Mouse (Mus musculus): ENCODE measurements around the gene Dtd1.

The Dtd1 gene

DNA sequence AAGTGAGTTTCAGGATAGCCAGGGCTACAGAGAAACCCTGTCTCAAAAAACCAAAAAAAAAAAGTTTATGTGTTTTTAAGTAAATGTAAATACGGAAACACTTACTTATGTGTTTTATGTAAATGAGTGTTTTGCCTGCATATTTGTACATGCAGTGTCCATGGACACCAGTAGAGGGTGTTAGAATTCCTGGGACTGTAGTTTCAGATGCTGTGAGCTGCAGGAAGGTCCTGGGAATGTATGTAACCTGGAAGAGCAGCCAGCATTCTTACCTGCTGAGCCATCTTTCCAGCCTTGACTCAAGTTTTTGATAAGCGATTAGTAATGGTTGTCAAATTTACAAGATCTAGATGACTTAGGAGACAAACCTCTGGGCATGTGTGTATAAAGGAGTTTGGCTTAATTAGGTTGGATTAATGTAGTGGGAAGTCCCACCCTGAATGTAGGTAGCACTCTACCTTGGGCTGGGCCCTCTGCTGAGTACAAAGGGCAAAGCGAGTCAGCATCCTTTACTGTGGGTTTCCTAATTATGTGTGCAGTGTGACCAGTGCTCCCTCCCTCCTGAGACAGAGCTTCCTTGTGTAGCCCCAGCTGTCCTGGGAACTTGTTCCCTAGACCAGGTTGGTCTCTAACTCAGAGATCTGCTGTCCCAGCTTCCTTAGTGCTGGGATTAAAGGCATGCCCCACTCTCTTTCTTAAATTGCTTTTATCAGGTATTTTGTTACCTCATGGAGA lies 101.9 kb downstream of the Dtd1 start:
- no peak for ATAC-seq (ENCODE audit: insufficient number of reproducible peaks, low FRiP score, low TSS enrichment)

DNA sequence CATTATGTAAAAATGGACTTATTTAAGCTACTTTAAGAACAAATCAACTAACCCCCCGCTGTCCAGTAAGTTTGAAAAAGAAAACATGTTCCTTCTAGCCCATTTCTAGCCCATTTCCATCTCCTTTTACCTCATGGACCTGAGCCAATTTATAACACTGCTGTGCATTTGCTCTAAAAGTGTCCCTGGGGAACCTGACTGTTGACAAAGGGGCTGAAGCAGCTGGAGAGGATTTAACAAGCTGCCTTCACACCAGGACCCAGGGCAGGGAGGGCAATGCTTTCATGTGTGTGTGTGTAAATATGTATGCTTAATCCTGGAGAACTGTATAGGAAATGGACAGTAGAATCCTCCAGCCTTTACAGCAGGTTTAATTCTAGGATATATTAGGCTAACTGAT lies 109.6 kb downstream of the Dtd1 start:
- no peak for ATAC-seq (ENCODE audit: insufficient number of reproducible peaks, low FRiP score, low TSS enrichment)

DNA sequence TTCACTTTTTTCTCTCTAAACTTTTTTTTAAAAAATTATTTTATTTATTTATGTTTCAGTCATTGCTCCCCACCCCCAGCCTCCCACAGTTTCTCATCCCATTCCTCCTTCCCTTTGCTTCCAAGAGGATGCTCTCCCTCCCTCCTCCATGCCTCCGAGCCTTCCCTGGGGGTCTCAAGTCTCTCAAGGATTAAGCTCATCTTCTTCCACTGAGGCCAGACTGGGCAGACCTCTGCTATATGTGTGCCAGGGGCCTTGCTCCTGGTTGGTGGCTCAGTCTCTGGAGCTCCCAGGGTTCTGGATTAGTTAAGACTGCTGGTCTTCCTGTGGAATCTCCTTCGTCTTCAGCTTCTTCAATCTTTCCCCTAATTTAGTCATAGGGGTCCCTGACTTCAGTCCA lies 110.0 kb downstream of the Dtd1 start:
- ATAC-seq (ENCODE audit: insufficient number of reproducible peaks, low FRiP score, low TSS enrichment), result no peak

DNA sequence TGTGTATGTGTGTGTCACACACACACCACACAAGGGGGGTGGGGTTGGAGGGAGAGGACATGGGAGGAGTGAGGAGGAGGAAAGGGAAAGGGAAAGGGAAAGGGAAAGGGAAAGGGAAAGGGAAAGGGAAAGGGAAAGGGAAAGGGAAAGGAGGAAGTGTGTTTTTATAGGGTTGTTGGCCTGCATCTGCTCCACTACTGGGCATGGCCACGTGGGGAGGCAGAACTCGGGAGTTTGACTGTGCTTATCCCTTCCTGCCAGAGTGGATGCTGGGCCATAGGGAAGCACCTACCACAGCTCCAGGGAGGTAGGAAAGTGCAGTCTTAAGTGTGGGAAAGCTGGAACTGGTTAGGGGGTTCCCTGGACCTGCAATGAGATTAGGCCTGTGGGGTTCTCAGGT lies 114.9 kb downstream of the Dtd1 start:
- no peak for ATAC-seq (ENCODE audit: insufficient number of reproducible peaks, low FRiP score, low TSS enrichment)

DNA sequence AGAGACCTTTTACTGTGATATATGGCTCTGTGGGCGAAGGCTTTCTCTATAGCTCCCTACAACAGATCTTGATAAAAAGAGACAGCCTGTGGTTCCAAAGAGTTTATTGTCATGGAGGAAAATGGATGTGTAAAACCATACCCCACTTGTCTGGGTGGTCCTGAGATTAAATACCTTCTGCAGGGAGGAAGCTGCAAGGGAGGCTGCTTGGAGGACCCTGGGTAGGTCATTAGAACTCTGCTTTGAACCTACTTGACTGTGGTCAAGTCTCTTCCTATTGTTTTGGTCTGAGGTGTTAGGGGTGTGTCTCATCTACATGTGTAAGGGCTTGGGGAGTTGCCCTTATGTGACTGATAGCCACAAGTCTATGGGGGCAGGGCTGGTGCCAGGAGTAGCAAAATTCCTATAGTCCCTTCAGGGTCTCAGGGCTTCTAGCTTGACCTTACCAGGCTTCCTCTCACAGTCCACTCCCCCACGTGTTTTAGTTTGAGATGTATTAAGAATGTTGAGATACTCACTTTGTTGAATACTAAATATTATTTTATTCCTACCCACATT lies 115.6 kb downstream of the Dtd1 start:
- no peak for ATAC-seq (ENCODE audit: insufficient number of reproducible peaks, low FRiP score, low TSS enrichment)

DNA sequence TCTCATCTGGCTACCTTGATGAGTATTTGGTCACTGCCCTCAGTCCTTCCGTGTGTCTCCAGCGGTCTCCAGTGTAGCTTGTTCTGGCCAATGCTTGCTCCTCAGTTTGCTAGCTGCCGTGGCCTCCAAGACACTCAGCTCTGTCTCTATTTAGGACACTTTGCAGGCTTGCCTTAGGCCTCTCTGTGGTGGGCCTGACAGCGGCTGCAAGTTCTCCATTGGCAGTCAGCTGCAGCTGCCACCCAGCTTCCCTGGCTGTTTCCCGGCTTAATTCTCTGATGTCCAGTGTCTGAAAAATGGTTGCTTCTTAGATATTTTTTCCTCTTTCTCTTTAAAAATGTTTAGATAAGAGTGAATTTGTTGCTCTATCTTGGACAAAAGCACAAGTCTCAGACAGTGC lies 116.6 kb downstream of the Dtd1 start:
- ATAC-seq (ENCODE audit: insufficient number of reproducible peaks, low FRiP score, low TSS enrichment), result no peak

DNA sequence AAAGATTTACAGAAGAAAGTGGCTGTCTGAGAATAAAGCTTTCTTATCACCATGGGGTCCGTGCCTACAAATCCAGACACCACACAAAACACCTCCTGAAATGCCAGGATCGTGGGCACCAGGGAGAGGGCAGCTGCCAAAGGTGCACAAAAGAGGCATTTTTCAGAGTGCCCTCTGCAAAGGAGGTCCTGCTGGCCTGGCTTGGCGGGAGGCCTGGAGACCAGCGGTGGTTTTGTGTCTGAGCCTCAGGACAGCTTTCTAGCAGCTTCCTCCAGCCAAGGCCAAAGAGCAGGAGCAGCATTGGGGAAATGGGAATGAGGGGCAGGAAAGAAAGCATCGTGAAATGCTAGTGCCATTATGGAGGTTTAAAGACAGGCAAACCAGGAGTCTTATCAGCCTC lies 118.6 kb downstream of the Dtd1 start:
- ATAC-seq (ENCODE audit: insufficient number of reproducible peaks, low FRiP score, low TSS enrichment), result no peak

DNA sequence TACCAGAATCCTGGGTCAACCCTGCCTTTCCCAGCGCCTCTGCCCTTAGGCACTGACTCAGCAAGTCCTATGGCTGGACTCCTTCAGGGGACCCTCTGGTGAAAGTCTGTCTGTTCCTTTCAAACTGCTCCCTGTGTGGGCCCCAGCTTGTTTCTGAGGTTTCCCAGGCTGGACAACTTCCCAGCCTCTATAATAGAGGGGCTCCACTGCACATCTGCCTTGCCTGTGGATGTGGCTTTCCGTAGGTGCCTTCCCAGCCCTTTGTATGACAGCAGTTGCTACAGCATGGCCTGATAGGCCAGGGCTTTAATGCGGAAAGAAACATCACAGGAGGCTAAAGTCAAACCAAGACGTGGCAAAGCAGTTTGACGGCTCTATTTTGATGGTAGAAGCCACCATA lies 119.6 kb downstream of the Dtd1 start:
- no peak for ATAC-seq (ENCODE audit: insufficient number of reproducible peaks, low FRiP score, low TSS enrichment)

DNA sequence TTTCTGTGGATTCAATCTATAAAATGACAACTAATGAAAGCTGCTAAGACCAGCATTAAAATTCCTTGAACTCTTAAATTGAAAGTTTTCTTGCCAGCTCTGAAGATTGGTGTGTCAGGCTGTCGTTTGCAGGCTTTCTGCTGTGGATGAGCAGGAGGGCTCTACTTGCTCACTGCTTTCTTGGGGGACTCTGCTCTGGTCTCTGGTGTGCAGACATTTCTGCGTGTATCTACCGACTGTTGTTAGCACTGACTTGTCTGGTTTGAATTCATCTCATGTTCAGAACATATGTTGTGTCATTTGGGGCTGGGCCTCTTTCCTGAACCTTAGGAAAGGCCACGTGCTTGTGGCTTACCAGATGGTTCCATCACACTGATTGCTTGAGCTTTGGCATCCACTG lies 120.0 kb downstream of the Dtd1 start:
- no peak for ATAC-seq (ENCODE audit: insufficient number of reproducible peaks, low FRiP score, low TSS enrichment)

DNA sequence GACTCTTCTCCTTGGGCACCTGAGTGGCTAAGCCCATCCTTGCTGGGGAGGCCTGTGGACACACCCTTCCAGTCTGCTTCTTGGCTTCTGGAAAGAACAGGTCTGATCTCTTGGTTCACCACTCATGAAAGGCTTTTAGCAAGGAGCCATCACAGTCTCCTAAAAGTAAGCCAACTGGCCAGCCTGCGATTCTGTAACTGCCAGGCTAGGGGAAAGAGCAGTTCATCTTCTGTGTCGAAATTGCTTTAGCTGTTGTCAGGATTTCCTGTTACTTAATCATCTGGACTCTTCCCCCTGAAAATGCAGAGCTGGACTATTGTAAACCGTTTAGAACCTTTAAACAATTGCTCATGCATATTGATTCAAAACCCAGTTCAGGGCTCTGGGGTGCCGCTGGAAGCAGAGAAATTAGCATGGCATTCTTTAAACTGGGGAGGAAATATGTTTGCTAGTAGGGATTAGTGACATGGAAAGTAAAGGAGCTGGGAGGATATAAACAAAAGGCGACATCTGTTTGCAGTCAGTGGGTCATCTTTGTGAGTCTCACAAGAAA lies 120.8 kb downstream of the Dtd1 start:
- no peak for ATAC-seq (ENCODE audit: insufficient number of reproducible peaks, low FRiP score, low TSS enrichment)

DNA sequence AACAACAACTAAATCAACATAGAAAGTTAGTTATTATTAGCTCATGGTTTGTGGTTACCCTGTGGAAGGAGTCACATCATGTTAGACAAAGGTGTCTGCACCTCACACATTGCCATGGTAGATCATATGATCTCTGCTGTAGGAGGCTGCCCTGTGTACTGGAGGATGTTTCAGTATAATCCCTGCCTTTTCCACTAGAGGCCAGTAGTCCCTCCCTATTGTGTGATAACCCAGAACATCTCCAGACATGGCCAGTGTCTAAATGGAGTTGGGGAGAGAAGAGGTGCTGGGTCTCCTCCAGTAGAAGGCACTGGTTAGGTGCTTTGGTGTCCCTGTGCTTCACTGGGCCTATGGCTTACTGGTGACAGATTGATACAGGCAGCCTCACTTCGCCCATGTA lies 125.0 kb downstream of the Dtd1 start:
- ATAC-seq (ENCODE audit: insufficient number of reproducible peaks, low FRiP score, low TSS enrichment), result peak; percentile 33; the same call in 1 of the 2 replicates

DNA sequence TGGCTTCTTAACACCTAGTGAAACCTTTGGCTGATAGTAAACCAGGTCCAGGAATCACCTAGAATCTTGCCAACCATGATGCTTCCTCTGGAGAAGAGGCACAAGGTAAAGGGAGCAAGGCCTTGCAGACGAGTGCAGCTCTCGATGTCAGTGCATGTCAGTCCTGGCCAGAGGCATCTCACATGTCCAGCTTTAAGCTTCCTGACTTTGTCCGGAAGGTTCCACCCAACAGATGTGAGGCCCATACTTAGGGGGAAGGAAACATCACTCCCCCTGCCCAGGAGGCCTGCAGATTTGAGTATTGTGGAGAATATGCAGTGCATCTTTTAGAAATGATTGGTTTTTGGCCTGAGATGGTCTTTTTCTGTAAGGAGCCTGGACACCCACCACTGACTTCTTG lies 127.4 kb downstream of the Dtd1 start:
- no peak for ATAC-seq (ENCODE audit: insufficient number of reproducible peaks, low FRiP score, low TSS enrichment)

DNA sequence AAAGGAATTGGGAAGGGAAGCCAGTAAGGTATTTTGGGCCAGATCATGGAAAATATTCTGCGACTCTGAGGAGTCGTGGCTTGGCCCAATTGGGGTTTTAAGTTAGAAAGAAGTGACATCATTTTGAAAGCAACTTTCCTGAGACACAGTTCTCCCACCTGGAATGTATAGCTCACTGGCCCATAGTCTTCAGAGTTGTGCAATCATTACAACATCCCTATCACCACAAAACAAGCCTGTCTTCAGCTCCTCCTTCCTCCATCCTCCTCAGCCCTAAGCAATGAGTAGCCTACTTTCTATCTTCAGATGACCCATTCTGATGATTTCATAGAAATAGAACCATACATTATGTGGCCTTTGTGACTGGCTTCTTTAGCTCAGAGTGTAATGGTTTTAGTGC lies 130.1 kb downstream of the Dtd1 start:
- no peak for ATAC-seq (ENCODE audit: insufficient number of reproducible peaks, low FRiP score, low TSS enrichment)

DNA sequence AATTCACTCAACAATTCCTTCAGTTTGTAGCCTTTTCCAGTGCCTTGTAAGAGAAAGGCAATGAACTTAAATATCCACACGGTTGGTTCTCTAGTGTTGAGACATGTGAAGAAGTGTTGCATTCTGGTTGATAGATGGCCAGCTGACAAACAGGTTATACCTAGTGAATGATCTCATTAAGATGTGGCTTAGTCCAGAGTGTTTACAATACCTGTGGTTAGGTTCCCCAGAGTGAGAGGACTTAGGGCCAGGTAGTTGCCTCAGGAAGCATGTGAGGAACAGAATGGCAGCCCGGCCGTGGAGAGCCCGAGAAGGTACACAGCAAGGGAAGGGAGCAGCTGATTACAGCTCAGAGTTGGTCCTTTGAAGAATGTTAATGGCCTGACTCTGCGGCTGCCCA lies 138.5 kb downstream of the Dtd1 start:
- ATAC-seq (ENCODE audit: insufficient number of reproducible peaks, low FRiP score, low TSS enrichment), result no peak

DNA sequence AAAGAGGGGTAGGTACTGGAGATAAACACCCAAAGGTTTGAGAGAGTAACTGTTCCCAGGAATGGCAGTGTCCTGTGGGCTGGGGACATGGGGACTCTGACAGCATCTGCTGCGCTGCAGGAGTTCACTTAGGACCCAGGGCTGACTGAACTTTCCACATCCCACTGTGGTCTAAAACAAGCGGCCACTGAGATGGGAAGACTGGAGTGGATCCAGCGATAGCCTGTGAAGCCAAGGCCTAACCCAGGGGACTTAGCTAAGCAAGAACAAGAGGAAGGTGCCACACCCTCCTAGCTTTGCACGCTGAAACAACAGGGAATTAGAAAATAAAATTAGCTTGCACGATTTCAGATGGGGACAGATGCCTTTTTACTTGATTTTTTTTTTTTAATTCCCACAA lies 138.9 kb downstream of the Dtd1 start:
- ATAC-seq (ENCODE audit: insufficient number of reproducible peaks, low FRiP score, low TSS enrichment), result no peak

DNA sequence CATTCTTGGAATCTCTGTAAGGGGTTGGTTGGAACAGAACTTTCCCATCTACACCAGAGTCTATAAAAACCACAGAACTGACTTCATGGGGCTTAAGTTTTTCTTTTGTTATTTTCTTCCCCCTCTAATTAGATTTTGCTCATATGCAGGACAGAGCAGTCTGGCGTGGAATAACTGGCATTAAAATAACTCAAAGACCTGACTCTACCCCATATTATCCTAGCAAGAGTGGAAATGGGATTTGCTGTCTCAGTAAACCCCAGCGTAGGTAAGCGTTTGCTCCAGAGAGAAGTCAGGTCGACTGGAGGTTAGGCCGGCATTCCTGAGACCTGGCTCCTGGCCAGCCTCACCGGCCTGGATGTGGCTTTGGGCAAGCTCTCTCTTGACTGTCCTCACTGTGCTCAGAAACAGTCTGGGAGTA lies 140.9 kb downstream of the Dtd1 start:
- ATAC-seq (ENCODE audit: insufficient number of reproducible peaks, low FRiP score, low TSS enrichment), result no peak; the same call in 1 of the 2 replicates

DNA sequence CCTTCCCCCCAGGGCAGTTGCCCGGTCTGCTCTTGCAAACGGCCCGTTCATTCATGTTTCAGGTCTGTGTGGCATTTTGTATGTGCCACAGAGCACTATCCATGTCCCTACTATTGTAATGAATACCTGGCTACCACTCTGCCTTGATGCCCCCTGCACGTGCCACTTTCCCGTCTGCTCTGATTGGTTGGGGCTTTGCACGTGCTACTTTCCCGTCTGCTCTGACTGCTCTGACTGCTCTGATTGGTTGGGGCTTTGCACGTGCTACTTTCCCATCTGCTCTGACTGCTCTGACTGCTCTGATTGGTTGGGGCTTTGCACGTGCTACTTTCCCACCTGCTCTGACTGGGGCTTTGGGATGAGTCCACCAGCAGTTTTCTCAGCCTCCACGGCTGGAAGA lies 142.3 kb downstream of the Dtd1 start:
- no peak for ATAC-seq (ENCODE audit: insufficient number of reproducible peaks, low FRiP score, low TSS enrichment)

DNA sequence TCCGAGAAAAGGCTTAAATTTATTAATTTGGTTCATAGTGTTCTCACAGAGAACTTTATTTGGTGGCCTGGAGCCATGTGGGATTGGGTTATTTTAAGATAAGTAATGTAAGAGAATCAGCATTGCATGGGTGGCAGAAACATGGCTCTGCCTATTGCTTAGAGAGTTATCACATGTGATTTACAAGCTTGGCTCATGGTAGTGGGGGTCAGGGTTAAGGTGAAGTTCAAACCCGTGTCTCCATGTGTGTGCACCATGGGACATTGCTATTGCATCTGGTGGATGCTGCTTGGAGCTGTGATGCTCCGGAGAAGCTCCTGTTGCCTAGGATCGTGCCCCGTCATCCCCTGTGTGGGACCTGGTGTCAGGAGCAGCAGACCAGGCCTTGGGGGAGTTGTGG lies 143.6 kb downstream of the Dtd1 start:
- ATAC-seq (ENCODE audit: insufficient number of reproducible peaks, low FRiP score, low TSS enrichment), result no peak

DNA sequence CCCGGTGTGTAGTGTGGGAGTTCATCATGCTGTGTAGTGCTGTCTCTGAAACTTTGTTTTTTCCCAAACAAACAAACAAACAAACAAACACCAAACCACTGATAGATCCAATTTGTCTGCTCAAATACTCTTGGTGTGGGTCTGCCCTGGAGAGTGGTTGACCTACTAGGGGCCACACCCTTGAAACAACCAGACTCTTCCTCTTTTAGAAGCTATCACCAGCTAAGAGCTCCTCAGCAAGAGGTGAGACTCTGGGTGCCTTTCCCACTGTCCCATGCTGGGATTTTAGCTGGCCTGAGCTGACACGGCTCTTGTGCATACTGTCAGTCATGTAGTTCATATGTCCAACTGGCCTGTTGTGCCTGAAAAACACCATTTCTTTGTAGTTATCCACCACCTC lies 145.6 kb downstream of the Dtd1 start:
- ATAC-seq (ENCODE audit: insufficient number of reproducible peaks, low FRiP score, low TSS enrichment), result no peak

DNA sequence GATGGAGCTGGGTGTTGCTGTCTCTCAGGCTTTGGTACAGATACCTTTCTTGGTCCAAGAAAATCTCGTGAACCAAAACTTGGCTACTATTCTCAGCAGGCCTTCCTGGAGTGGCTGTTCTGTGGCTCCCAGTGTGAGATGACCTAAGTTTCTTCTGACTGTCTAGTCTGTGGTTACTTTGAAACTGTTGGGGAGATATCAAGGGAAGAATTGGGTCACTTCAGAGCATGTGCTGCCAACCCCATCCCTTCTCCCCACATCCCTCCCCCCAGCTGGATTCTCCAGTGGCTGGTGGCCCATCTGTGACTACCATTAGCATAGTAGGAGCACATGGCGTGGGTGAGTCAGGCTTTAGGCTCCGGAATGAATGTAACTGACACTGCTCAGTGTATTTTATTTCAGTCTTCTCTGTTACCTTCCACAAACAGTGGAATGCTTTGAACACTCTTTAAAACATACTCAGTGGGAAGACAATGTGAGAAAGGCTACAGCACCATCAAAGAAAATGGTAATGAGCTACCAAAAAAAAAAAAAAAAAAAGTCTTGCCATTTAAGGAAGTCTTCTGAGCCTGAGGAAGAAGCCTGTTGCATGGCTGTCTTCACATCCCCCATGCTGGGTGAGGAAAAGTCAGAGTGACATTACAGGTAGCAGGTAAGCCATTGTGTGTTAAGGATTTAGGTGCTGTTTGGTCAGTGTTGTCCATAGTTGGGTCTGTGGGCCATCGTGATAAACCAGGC lies 146.5 kb downstream of the Dtd1 start:
- ATAC-seq (ENCODE audit: insufficient number of reproducible peaks, low FRiP score, low TSS enrichment), result no peak

DNA sequence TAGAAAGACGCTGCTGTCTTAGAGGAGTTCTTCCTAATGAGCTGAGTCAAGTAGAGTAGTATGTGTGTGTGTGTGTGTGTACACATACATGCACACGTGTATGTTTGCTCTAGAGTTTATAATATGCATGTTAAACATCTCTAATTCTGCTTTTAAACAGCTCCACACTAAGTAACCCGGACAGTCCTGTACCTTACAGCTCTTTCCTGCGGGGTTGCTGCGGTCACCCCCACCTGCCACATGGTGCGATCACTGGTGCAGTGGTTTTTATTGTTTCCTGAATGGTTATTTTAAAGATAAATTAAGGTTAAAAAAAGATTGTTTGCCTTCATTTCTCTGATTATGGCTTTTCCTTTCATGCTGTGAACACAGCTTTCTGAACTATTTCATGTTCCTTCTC lies 153.9 kb downstream of the Dtd1 start:
- ATAC-seq (ENCODE audit: insufficient number of reproducible peaks, low FRiP score, low TSS enrichment), result no peak

DNA sequence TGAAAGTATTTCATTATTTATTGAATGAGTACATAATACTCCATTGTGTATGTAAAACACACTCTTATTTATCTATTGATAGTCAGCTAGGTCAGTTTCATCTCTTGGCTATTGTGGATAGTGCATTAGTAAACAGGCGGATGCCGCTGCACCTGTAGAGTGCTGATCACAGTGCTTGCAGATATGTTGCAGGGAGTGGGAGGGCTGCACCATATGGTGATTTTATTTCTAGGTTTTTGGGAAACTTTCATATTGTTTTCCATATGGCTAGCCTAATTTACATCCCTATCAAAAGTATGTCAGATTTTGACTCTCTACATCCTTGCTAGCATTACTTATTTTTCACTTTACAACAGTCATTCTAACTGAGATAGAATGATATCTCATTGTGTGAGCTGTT lies 155.3 kb downstream of the Dtd1 start:
- no peak for ATAC-seq (ENCODE audit: insufficient number of reproducible peaks, low FRiP score, low TSS enrichment)
